Mouse (Mus musculus) heart, postnatal 25 days (tissue): ENCODE results near the gene Tdrd9. TPM values are rescaled to one million over a fixed set of nuclear protein-coding genes. Genes with fewer than 3 reads are reported as not detected.

Experiments used
- microRNA-seq: library from miRNA; unstranded; fragments of <30 nt; microRNA quantifications from one replicate; pipeline ENCODE4 v1.2.0, GENCODE M21; 2022
- total RNA-seq, 2 experiments: library from RNA; stranded (reverse); gene quantifications; 2 replicates each; pipeline ENCODE4 v1.2.3; 2021

Tdrd9 gene
- total RNA-seq, 2 experiments from 2014 or later: 0.08 to 0.13 TPM

Small RNAs within 50 kb of the gene (microRNA-seq; reads per million reads assigned to microRNA genes)
- gene Mir3073a: not detected
- gene Mir3073b: not detected

Other genes starting within 250 kb of the Tdrd9 start
- gene Klc1, start 212.7 kb upstream of the Tdrd9 start, total RNA-seq: 10 to 100 TPM; 94.5 to 95.3 TPM
- gene Xrcc3, start 157.7 kb upstream of the Tdrd9 start, total RNA-seq: 1 to 10 TPM; 1.9 to 2.2 TPM
- 10 to 100 TPM; 61.1 to 66.7 TPM for gene Zfyve21, start 157.4 kb upstream of the Tdrd9 start, total RNA-seq
- 10 to 100 TPM; 17.4 to 19.1 TPM for gene Ppp1r13b, start 63.4 kb upstream of the Tdrd9 start, total RNA-seq
- 1,000 to 10,000 TPM; 1,393 to 1,435 TPM for gene Atp5mpl, start 4.6 kb upstream of the Tdrd9 start, total RNA-seq
- under 1 TPM in 1 of 2 experiments, not detected in 1; 0.84 TPM for gene Rd3l, start 9.8 kb downstream of the Tdrd9 start, total RNA-seq
- gene Aspg, start 135.1 kb downstream of the Tdrd9 start, total RNA-seq: under 1 TPM; 0.25 to 0.47 TPM
- 10 to 100 TPM; 14.3 to 16.6 TPM for gene Kif26a, start 174.6 kb downstream of the Tdrd9 start, total RNA-seq